Mouse (Mus musculus): ENCODE data around the gene Gsta2.
"Not testable (repeated sequence)": the region's sequence is repeated elsewhere in the genome, so short reads cannot be mapped to it uniquely, and the experiment has no call there.

DNA sequence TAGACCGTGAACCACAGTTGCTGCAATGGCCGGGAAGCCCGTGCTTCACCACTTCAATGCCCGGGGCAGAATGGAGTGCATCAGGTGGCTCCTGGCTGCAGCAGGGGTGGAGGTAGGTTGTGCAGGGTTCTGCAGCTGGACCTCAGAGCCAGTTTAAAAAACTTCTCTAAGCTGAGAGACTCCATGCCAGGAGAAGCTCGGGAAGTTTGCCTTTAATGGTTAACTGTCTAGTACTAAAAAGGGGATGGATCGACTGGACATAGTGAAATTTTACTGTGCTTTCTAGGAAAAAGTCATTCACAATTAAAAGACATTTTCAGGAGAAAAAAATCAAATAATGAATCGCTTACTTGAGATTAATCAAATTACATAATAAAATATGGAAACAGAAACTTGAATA lies 60.8 kb downstream of the Gsta2 start:
- TF ChIP-seq CTCF (IDR thresholded peaks at IDR 0.05; ENCODE audit: low read depth, low read length); GATA1 (IDR thresholded peaks at IDR 0.05; ENCODE audit: borderline replicate concordance, low read length); GATA2 (IDR thresholded peaks at IDR 0.05; ENCODE audit: borderline replicate concordance, low read depth, low read length): not testable (repeated sequence)
